Mouse (Mus musculus) megakaryocyte, embryonic 14.5 days (primary cell): ENCODE measurements at regions not wholly inside any gene's neighbourhood (a gene's known extent, or its start where the extent isn't known, plus 50 kb on each side); places are given as distances from the start of the nearest gene placed in this dataset.

ENCODE experiments used
- FLI1 ChIP-seq: IDR thresholded peaks from 2 replicates; pipeline ENCODE4 v1.6.1; 2012; ENCODE audit warnings: low read length, inconsistent platforms, mixed read lengths
- GATA1 ChIP-seq: IDR thresholded peaks from 3 replicates; pipeline ENCODE4 v1.6.1; 2012; ENCODE audit warnings: mixed read lengths, low read length, inconsistent platforms, borderline replicate concordance

DNA sequence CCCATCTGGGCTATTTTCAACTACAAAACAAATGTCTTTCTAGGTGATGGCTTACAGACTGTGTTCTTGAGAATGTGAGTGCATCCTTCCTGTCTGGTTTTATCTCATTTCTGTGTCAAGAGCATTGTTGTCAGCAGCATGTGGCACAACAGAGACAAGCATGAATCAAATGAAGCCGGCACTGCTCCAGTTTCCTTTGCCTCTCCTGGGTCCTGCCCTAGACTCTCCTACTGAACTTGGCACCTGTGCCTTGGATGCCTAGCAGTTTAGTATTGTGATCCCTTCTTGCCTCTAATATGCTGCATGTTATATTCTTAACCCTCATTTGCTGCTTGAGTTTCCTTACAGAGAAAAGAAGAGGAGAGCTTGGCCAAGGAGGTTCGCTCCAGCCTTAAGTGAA lies 449.8 kb upstream of the BC052040 start:
- TF ChIP-seq GATA1 (no peak), FLI1 (no peak)
